Mouse (Mus musculus): ENCODE measurements around the gene Kera. TPM values are rescaled to one million over a fixed set of nuclear protein-coding genes. Genes with fewer than 3 reads are reported as not detected.

The Kera gene
- not detected in 2 replicates for polyA plus RNA-seq (2012; rRNA removed; ENCODE audit: low replicate concordance)

DNA sequence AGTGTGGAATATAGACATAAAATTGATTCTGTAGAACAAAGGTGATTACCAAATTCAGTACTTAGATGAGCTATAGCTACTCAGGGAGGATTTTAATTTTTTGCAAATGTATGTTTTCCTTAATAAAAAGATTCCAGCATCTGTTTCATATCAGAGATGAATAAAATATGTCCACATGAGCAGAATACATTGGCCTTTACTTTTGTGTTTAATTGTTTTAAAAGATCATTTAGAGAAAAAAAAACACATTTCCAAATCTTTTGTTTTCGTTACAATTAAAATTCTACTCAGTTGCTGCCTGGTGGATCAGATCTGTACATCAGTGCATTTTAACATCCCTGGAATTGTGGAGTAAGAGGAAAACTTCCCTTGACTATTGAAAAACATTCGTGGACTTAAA lies at the start of gene Kera:
Gene Kera, plus strand, starts transcription at position 301 of the 400 bp plus-strand sequence.

GRCm38 (mm10) chr10:97564957-97565856 lies 41.5 kb upstream of the Kera start, which contains the start of gene Lum:
Gene Lum, plus strand, starts transcription at chr10:97565128.

DNA sequence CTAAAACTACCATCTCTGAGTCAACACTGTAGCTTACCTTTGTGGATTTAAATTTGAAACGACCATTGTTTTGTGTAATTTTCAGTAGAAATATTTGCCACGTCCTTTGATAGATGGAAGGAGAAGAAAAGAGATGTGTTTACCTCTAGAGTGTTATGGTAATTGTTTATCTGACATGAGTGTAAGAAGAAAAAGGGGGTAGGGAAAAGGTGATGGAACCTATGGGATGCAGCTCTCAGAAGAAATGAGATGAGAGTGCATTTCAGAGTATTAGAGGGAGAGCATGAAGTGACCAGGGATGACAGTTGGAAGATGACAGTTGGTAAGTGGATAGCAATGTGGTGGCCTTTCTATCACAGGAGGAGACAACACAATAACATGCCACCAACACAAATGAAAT lies 37.1 kb downstream of the Kera start, which contains the start of gene Epyc:
Gene Epyc, plus strand, starts transcription at position 301 of the 400 bp plus-strand sequence.

Other genes with a start within 250 kb of the Kera start
- gene Dcn, start 127.3 kb upstream of the Kera start, polyA plus RNA-seq (2012; rRNA removed; ENCODE audit: low replicate concordance), result 18.8 and 25.6 TPM in 2 replicates
- gene Lum, start 41.8 kb upstream of the Kera start, polyA plus RNA-seq (2012; rRNA removed; ENCODE audit: low replicate concordance), result 1.2 and 1.9 TPM in 2 replicates
- gene Epyc, start 37.2 kb downstream of the Kera start, polyA plus RNA-seq (2012; rRNA removed; ENCODE audit: low replicate concordance), result not detected in 2 replicates
- not detected in 2 replicates for gene Ccer1, start 86.2 kb downstream of the Kera start, polyA plus RNA-seq (2012; rRNA removed; ENCODE audit: low replicate concordance)
- not detected in 2 replicates for gene C030005K15Rik, start 119.9 kb downstream of the Kera start, polyA plus RNA-seq (2012; rRNA removed; ENCODE audit: low replicate concordance)